Mouse (Mus musculus) G1E-ER4 (cell line): ENCODE measurements around the gene Myo1a. TPM values are rescaled to one million over a fixed set of nuclear protein-coding genes. Genes with fewer than 3 reads are reported as not detected.

ENCODE experiments used
- GATA1 ChIP-seq: IDR thresholded peaks from one replicate; pipeline ENCODE4 v1.8.0; 2012; ENCODE audit warnings: low read length, inconsistent platforms
- polyA plus RNA-seq: library from polyadenylated mRNA; stranded (reverse); fragments of >175 nt; gene quantifications from 2 replicates; pipeline ENCODE4 v1.2.3, GENCODE M21; 2012

Gene Myo1a
- polyA plus RNA-seq, 1 experiment: not detected

GRCm38 (mm10) chr10:127737552-127737951, 32.6 kb downstream of the Myo1a start:
- TF ChIP-seq GATA1: no peak

- TF ChIP-seq GATA1: no peak
Measured at GRCm38 (mm10) chr10:127738151-127738882, 33.3 kb downstream of the Myo1a start.

- TF ChIP-seq GATA1: no peak
Measured at GRCm38 (mm10) chr10:127739083-127739660, 34.2 kb downstream of the Myo1a start, which contains the start of gene Zbtb39. TSS of gene Zbtb39 (plus strand) at chr10:127739538.

- no peak for TF ChIP-seq GATA1
Measured at GRCm38 (mm10) chr10:127739661-127740161, 34.7 kb downstream of the Myo1a start.

GRCm38 (mm10) chr10:127744661-127745060, 39.7 kb downstream of the Myo1a start:
- no peak for TF ChIP-seq GATA1

GRCm38 (mm10) chr10:127745886-127746285, 40.9 kb downstream of the Myo1a start:
- no peak for TF ChIP-seq GATA1

GRCm38 (mm10) chr10:127747254-127747653, 42.3 kb downstream of the Myo1a start:
- TF ChIP-seq GATA1: no peak

GRCm38 (mm10) chr10:127748847-127749612, 44.1 kb downstream of the Myo1a start:
- TF ChIP-seq GATA1: no peak

- no peak for TF ChIP-seq GATA1
Measured at GRCm38 (mm10) chr10:127750136-127750777, 45.3 kb downstream of the Myo1a start.

GRCm38 (mm10) chr10:127751548-127751947, 46.6 kb downstream of the Myo1a start, which contains the start of gene Gpr182:
TSS of gene Gpr182 (minus strand) at chr10:127751732.
- no peak for TF ChIP-seq GATA1

- no peak for TF ChIP-seq GATA1
Measured at GRCm38 (mm10) chr10:127754566-127755166, 49.7 kb downstream of the Myo1a start.

GRCm38 (mm10) chr10:127755246-127755645, 50.3 kb downstream of the Myo1a start:
- TF ChIP-seq GATA1: no peak

GRCm38 (mm10) chr10:127755770-127756468, 50.9 kb downstream of the Myo1a start:
- TF ChIP-seq GATA1: no peak

GRCm38 (mm10) chr10:127759181-127760110, 54.5 kb downstream of the Myo1a start, which contains the start of the genes Rdh1 and Rdh16f1:
TSS of gene Rdh1 (plus strand) at chr10:127759721.
TSS of gene Rdh16f1 (plus strand) at chr10:127759787.
- no peak for TF ChIP-seq GATA1
